Mouse (Mus musculus) G1E (cell line): ENCODE results near the gene Bcdin3d. TPM values are rescaled to one million over a fixed set of nuclear protein-coding genes. Genes with fewer than 3 reads are reported as not detected.
A peak's percentile ranks its signal among the peaks of the same experiment; 100 is the strongest.

Experiments used
- ATAC-seq: 2 replicates; pipeline ENCODE4 v1.8.0; 2016; ENCODE audit warnings: mild to moderate bottlenecking; ENCODE audit not compliant: insufficient number of reproducible peaks, poor library complexity, low FRiP score, severe bottlenecking; ENCODE audit errors: extremely low read depth
- DNase-seq: peaks from one replicate; pipeline ENCODE4 v3.0.0; 2012; ENCODE audit warnings: low spot score
- H3K27me3 ChIP-seq: 2 replicates; pipeline ENCODE4 v1.6.1; 2012; ENCODE audit warnings: mild to moderate bottlenecking, low read length, inconsistent platforms; ENCODE audit not compliant: insufficient read depth
- H3K36me3 ChIP-seq: replicated peaks from 2 replicates; pipeline ENCODE3; 2012; ENCODE audit warnings: mild to moderate bottlenecking, inconsistent platforms
- H3K4me1 ChIP-seq: 2 replicates; pipeline ENCODE4 v1.6.1; 2012; ENCODE audit warnings: low read depth, low read length, inconsistent platforms, mixed read lengths; ENCODE audit not compliant: insufficient read depth
- H3K4me3 ChIP-seq: 2 replicates; pipeline ENCODE4 v1.5.1; 2012; ENCODE audit warnings: low read depth, mild to moderate bottlenecking, inconsistent platforms, low read length, moderate library complexity, mixed read lengths
- H3K9me3 ChIP-seq: replicated peaks from 2 replicates; pipeline ENCODE4 v1.6.1; 2012; ENCODE audit warnings: inconsistent platforms
- CTCF ChIP-seq: IDR thresholded peaks from 2 replicates; pipeline ENCODE4 v1.5.1; 2012; ENCODE audit warnings: low read depth, low read length, inconsistent platforms, mixed read lengths
- GATA1 ChIP-seq: IDR thresholded peaks from 2 replicates; pipeline ENCODE4 v1.6.1; 2012; ENCODE audit warnings: borderline replicate concordance, low read length, inconsistent platforms, mixed read lengths
- GATA2 ChIP-seq: IDR thresholded peaks from 2 replicates; pipeline ENCODE4 v1.6.1; 2012; ENCODE audit warnings: low read depth, low read length, inconsistent platforms, borderline replicate concordance
- POLR2AphosphoS5 ChIP-seq: IDR thresholded peaks from 2 replicates; pipeline ENCODE4 v1.6.1; 2012; ENCODE audit warnings: low read depth, low read length, inconsistent platforms; ENCODE audit not compliant: insufficient replicate concordance
- TAL1 ChIP-seq: conservative IDR thresholded peaks from 2 replicates; pipeline ENCODE4 v1.6.1; 2012; ENCODE audit warnings: low read depth, low read length, inconsistent platforms, mixed read lengths
- polyA plus RNA-seq: library from polyadenylated mRNA; stranded (reverse); fragments of >175 nt; gene quantifications from 2 replicates; pipeline ENCODE4 v1.2.3, GENCODE M21; 2012
- total RNA-seq, 2 experiments: library from RNA; stranded (forward) in 1 of 2; stranded (reverse) in 1 of 2; fragments of 200-1000 nt in 1 of 2; fragments of >200 nt in 1 of 2; fragmentation: Nextera tagmentation in 1 of 2; gene quantifications; 2 replicates each; pipeline ENCODE4 v1.2.3; 2014 to 2017

The Bcdin3d gene
- 10.3 and 13.2 TPM in 2 replicates for total RNA-seq (2014; fragmentation: Nextera tagmentation)
- 8.6 and 10.8 TPM in 2 replicates for total RNA-seq (2017)
- 10.0 and 10.5 TPM in 2 replicates for polyA plus RNA-seq

DNA sequence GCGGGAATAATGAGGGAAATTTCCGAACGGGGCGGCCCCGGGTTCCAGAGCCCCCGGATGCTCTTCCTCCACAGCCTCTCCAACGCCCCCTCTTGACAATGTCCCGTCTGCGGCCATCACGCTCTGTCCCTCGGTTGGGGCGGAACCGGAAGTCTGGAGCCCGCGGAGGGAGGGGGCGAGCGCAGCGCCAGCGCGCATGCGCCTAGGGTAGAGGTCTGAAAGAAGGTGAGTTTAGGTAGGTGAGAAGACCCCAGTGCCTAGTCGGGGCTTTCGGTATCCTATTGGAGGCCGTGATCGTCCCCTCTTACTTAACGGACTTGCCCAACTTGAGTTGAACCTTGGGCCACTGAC lies at the start of gene Bcdin3d:
Gene Bcdin3d, minus strand, starts transcription at position 155 of the 351 bp plus-strand sequence.
- Histone ChIP-seq H3K4me1 (peaks cover 35% of the 10 kb centered on the region), H3K36me3 (peaks cover 26% of the 10 kb centered on the region), H3K27me3 (peaks cover 8% of the 10 kb centered on the region), H3K9me3 (no peaks in the 10 kb centered on the region), H3K4me3 (peak within 1 kb of the TSS; percentile 86)
- ATAC-seq: peak; percentile 87
- DNase-seq: peak; percentile 90
- TF ChIP-seq POLR2AphosphoS5 (no peak), GATA2 (no peak)

- DNase-seq: no peak
- ATAC-seq: no peak
- Histone ChIP-seq H3K27me3 (peaks cover 16% of the 10 kb centered on the region), H3K36me3 (no peaks in the 10 kb centered on the region), H3K4me3 (no peak overlapping the region), H3K9me3 (no peaks in the 10 kb centered on the region), H3K4me1 (0 out of 2 replicates have a peak, but pooled peaks cover 2% of the 10 kb centered on the region)
- TF ChIP-seq TAL1: no peak
- no peak for TF ChIP-seq CTCF
- TF ChIP-seq POLR2AphosphoS5: no peak
- TF ChIP-seq GATA1: no peak
- TF ChIP-seq GATA2: no peak
Observed at GRCm38 (mm10) chr15:99520306-99520705, 45.8 kb upstream of the Bcdin3d start.

- no peaks in the 10 kb centered on the region for H3K36me3 ChIP-seq
- peaks cover 19% of the 10 kb centered on the region for H3K27me3 ChIP-seq
- TF ChIP-seq TAL1 (no peak), GATA1 (no peak), CTCF (no peak), POLR2AphosphoS5 (no peak), GATA2 (no peak)
- H3K4me1 ChIP-seq: 0 out of 2 replicates have a peak, but pooled peaks cover 2% of the 10 kb centered on the region
- no peaks in the 10 kb centered on the region for H3K9me3 ChIP-seq
- no peak for ATAC-seq
- no peak for DNase-seq
- H3K4me3 ChIP-seq: no peak overlapping the region
Observed at GRCm38 (mm10) chr15:99519626-99520025, 45.1 kb upstream of the Bcdin3d start.

- Histone ChIP-seq H3K9me3 (no peaks in the 10 kb centered on the region), H3K27me3 (peaks cover 24% of the 10 kb centered on the region), H3K36me3 (no peaks in the 10 kb centered on the region), H3K4me1 (0 out of 2 replicates have a peak, but pooled peaks cover 2% of the 10 kb centered on the region), H3K4me3 (no peak overlapping the region)
- ATAC-seq: no peak
- no peak for DNase-seq
- no peak for TF ChIP-seq GATA2
- no peak for TF ChIP-seq GATA1
- no peak for TF ChIP-seq POLR2AphosphoS5
- no peak for TF ChIP-seq TAL1
- TF ChIP-seq CTCF: no peak
Observed at GRCm38 (mm10) chr15:99517715-99518114, 43.2 kb upstream of the Bcdin3d start.

- 0 out of 2 replicates have a peak, but pooled peaks cover 2% of the 10 kb centered on the region for H3K4me1 ChIP-seq
- H3K36me3 ChIP-seq: no peaks in the 10 kb centered on the region
- no peaks in the 10 kb centered on the region for H3K9me3 ChIP-seq
- no peak for TF ChIP-seq CTCF
- no peak for TF ChIP-seq POLR2AphosphoS5
- no peak for TF ChIP-seq GATA1
- TF ChIP-seq GATA2: no peak
- DNase-seq: no peak
- no peak overlapping the region for H3K4me3 ChIP-seq
- ATAC-seq: no peak
- H3K27me3 ChIP-seq: peaks cover 28% of the 10 kb centered on the region; the same call in 1 of the 2 replicates
Observed at GRCm38 (mm10) chr15:99516715-99517114, 42.2 kb upstream of the Bcdin3d start.

GRCm38 (mm10) chr15:99511797-99512525 lies 37.4 kb upstream of the Bcdin3d start:
- no peaks in the 10 kb centered on the region for H3K9me3 ChIP-seq
- H3K4me3 ChIP-seq: no peak overlapping the region
- no peaks in the 10 kb centered on the region for H3K4me1 ChIP-seq
- H3K27me3 ChIP-seq: peaks cover 25% of the 10 kb centered on the region; the same call in 1 of the 2 replicates
- TF ChIP-seq CTCF (no peak), POLR2AphosphoS5 (no peak), GATA1 (no peak), TAL1 (no peak), GATA2 (no peak)
- ATAC-seq: no peak
- no peak for DNase-seq
- H3K36me3 ChIP-seq: no peaks in the 10 kb centered on the region
